Mouse (Mus musculus): Measurements from ENCODE around the gene Omp.
"Not testable (repeated sequence)": the region's sequence is repeated elsewhere in the genome, so short reads cannot be mapped to it uniquely, and the experiment has no call there.

Gene Omp

DNA sequence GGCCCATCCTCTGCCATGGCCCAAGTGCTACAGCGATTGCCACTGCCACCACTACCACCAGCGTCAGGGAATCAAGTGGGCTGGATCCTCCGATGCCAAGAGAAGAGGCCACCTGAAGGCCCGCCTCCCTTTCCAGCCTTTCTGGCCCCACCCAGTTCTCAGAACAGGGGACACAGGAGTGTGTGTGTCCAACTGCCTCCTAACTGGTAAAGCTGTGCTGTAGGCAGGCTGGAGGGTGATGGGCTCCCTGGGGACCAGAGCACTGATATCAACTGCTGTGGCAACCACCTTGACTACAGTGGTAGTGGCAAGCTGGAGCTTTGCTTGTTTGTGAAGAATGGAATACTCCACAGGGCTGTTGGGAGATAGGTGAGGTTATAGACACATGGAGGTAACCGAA is at the start of gene Omp:
Gene Omp, minus strand, starts transcription at position 101 of the 400 bp plus-strand sequence.
- no peak for DNase-seq

DNA sequence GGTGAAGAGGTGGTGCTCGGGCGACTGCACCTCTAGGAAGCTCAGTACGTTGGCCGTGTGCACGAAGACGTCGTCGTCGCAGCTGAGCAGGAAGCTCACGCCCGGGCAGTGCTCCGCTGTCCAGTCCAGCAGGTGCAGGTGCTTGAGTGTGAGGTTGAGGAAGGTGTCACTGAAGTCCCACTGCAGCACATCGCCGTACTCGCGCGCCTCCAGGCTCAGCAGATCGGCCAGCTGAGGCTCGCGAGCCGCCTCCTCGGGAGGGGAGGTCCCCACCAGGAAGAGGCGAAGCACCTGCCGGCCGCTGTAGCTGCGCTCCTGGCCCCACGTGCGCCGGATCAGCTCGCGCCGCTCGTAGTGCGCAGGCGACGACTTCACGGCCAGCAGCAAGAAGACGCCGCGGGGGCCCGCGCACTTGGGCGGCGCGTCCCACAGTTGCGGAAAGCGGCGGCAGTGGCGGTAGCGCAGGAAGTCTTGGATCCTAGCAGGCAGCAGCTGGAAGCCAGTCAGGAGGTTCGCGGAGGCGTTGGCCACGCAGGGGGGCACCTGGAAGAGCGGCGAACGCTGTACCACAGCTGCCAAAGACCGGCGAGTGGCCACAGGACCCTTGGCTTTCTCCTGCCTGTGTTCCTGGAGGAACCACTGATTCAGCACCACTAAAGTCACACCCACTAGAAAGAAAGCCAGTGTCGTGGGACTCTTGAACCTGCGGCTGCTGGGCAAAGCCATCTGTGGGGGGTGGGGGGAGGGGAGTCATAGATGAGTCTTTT is 48.9 kb upstream of the Omp start:
- no peak for DNase-seq

DNA sequence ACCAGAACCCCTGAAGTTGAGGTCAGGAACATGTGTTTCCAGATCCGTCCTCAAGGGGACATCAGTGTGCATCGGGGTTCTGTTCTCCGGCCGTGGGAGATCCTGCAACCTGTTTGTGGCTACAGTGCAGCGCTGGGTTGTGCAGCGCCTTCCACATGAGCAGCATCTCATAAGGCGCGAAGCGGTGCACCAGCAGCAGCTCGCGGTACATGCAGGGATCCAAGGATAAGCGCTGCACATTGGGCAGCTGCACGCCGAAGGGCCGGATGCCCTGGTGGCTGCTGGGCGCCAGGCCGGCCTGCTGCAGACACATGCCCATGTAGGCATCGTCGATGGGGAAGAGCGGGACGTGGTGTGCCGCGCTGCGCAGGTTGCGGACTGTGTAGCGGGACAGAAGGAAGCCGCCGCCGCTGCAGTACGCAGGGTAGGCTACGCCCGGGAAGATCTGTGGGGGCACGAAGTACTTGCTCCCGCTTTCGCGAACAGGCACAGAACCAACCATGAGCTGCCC is 48.3 kb upstream of the Omp start:
- DNase-seq = no peak

DNA sequence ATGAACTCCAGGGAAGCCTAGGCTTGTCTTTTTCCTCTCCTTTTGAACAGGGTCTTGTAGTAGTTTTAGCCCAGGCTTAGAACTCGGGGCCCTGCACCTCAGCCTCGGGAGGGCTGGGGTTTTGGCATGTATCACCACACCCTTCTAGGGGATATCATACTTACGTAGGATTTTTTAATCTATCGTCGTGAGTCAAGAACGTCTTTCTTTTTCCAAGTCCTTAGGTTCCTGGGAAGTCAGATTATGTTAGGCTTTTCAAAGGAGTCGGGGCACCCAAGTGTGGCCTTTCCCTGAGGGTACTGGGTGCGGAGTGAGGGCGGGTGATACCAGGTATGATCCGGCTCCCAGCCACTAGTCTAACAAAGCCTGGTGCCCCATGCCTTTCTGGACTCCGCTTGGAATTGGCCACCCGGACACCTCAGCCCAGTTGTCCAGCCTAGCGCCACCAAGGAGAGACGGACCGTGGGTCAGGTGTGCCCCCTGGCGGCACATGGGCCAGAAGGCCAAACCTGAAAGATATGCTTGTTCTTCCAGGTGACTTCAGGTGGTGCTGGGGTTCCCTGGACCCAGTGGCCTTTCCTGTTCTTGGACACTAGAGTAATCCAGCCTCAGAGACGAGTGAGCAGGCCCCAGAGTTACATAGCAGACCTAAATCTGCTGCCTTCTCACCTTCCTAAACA is 46.4 kb upstream of the Omp start:
- DNase-seq = peak in 1 of 2 experiments; percentile 65

DNA sequence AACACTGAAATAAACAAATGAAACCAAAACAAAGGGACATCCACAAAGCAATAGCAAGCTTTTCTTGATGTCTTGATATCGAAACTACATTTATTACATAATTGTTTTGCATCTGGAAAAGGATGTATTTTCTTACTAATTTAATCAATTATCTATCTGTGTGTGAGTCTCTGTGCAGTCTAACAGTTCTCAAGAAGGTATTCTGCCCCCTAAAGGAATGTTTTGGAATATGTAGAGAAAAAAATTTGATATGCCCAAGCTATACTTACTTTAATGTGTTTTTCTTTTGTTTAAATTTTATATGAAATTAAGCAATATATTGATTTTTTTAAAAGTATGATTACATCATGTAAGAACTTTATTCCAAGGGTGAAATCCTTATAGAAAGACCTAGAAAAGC is 45.3 kb upstream of the Omp start:
- DNase-seq = no peak

DNA sequence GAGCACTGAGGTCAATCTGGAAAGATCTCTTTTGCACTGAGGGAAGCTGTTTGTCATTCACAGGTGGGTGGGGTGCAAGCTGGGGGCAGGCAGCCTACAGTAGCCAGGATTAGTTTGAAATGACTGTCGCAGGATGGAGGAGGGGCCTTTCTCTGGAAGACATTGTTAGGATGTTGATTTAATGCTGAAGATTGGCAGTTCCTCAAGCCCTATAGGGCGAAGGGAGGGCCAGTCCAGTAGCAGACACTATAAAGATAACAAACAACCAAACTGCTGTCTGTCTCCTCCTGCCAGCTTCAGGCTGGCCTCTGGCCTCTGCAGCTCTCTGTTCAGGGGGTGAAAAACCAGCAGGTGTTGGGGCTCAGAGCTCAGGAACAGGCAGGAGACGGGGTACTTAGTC is 44.4 kb upstream of the Omp start:
- no peak for DNase-seq

DNA sequence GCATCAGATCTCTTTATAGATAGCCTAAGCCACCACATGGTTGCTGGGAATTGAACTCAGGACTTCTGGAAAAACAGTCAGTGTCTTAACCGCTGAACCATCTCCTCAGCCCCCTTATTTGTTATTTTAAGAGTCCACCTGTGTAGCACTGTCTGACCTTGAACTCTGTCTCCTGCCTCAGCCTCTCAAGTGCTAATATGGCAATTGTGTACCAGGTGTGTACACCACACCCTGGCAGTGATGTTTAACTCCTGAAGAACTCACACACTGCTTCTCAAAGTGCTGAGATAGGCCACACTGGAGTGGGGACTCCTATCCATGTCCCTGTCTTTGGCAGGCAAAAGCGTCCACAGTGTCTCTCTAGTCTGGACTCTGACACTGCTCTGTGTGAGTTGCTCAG is 43.4 kb upstream of the Omp start:
- DNase-seq = no peak

DNA sequence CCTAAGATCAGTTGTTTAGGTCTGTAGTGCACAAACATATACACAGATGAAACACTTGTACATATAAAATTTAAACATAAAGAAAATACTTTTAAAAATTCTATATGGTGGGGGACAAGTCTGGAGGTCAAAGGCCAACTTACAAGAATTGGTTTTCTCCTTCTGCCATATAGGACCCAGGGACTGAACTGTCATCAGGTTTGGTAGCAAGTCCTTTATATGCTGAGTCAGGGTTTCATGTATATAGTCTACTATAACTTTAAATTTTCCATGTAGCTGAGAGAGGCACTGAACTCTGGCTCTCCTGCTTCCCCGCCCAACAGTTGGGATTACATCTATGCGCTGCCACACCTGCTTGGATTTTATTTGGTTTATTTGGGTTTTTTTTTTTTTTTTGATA is 42.9 kb upstream of the Omp start:
- no peak for DNase-seq

DNA sequence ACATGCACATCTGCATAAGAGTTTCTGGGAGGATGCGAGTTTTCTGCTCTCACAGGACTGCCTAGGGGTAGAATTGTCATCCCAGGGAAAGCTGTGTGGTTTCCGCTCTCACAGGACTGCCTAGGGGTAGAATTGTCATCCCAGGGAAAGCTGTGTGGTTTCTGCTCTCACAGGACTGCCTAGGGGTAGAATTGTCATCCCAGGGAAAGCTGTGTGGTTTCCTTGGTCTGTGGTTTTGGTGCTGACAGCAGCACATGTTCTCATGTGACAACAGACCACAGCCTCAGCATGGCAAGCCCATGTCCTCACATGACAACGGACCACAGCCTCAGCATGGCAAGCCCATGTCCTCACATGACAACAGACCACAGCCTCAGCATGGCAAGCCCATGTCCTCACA is 42.0 kb upstream of the Omp start:
- DNase-seq = not testable (repeated sequence)

DNA sequence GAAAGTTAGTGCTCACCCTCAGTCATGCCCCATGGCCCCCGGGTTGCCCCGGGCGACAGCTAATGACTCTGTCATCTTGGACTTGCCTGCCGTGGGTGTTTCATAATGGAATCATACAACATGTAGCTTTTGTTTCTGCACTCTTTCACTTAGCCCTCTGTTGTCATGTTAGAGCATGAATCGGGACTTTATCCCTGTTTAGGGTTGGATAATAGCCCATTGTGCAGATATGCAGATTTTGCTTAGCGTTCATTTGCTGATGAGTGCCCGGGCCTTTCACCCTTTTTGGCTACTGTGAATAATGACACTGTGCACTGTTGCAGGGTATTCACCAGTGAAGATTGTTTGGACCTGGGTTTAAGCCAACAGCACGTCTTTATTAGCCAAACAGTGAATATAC is 41.3 kb upstream of the Omp start:
- no peak for DNase-seq

DNA sequence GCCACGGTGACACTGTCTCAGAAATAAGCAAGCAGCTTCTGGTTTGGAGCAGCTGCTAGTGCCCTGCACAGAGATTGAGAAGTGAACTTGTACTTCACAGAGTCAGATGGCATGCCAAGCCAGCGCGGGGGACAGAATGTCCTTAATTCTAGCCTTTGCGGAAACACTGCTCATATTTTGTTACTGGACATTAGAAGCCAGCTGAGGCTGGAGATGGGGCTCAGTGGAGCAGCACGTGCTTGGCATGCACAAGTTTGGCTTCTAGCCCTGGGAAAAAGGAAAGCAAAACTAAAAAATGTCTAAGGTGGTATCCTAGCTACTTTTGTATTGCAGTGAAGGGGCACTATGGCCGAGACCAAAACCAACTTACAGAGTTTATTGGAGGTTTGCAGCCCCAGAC is 40.0 kb upstream of the Omp start:
- peak; percentile 47 to 62 for DNase-seq

DNA sequence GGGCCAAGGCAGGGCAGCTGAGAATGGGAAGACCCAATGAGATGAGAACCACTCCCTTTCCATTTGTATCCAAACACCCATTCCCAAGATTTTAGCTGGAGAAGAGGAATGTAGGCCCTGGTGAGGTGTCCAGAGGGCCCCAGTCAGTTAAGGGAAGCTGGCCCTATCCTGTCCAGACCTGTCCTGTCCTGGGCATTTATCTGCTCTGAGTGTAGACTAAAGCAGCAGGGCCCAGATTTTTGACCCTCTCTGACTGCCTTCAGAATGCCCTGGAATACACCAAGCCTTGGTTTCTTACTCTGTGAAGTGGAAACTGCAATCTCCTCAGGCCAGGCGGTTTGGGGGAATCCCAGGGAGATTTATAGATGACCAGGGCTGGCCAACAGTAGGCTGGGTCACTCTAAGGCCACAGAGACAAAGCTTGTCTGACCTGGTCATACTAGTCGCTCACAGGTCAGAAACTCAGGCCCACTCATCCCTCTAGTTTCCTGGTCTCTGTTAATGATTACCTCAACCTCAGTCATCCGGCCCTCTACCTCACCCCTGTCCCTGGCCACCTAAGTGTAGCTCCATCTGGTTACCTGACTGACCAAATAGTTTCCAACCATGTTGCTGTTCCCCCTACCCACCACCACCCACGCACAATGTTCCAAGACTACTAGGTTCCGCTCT is 33.4 kb upstream of the Omp start:
- peak; percentile 46 to 78 for DNase-seq

DNA sequence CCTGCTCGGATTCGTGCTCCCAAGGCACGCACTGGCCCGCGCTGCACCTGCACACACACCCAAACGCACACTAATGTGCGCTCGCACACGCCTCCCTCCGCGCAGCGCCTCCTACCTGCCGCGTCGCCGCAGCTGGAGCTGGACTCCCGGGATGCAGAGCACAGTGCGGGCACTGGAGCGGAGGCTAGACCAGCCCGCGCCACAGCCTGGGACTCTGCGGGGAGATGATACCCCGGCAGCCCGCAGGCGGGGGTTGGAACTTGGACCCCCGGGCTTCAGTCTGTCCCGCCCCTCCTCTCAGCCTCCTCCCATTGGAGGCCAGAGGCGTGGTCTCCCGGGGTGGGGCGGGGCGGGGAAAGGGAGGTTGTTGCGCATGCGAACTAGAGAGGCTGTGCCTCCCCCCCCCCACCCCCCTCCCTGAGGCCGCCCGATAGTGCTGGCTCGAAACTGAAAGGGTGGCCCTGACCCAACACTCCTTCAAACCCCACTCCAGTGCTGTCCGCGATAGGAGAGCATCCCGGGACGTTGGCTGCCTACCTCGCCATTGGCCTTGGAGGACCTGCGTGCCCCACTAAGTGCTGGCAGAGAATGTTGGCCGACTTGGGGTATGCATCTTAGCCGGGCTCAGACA is 32.7 kb upstream of the Omp start, which contains the start of gene Capn5:
Gene Capn5, minus strand, starts transcription at position 346 of the 631 bp plus-strand sequence.
- DNase-seq = peak; percentile 46 to 62

DNA sequence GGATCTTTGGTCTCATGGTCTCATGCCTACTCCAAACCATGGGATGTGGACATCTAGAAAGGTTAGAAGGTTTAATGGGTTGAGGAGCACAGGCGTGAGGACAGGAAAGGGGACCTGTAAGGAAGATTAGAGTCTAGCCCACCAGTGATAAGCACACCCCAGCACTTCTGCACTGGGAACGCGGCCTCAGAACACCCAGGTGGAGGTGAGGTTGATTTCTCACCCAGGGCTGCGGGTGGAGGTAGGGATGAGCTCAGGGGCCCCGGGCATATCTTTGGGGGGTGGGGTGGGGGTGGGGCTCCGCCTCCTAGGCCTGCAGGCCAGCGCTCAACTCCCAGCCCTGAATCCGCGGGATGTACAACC is 32.2 kb upstream of the Omp start:
- no peak for DNase-seq

DNA sequence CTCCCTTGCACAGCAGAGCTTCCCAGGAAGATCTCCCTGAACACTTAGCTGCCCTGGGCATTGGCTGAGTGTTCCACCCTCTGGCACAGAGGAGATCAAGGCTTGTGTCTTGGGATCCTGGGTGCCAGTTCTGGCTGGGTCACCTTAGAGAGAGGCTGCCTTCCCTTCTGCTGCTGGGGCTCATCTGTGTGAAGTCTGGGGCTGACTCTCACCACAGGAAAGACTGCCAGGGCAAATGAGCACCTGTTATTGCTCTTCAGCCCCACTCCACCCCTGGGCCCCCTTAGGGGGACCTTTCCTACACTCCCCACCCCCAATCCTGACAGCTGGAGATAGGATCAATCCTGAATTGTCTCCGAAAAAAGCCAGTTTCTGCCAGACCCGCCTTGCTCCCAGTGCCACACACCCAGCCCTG is 31.8 kb upstream of the Omp start:
- no peak for DNase-seq

DNA sequence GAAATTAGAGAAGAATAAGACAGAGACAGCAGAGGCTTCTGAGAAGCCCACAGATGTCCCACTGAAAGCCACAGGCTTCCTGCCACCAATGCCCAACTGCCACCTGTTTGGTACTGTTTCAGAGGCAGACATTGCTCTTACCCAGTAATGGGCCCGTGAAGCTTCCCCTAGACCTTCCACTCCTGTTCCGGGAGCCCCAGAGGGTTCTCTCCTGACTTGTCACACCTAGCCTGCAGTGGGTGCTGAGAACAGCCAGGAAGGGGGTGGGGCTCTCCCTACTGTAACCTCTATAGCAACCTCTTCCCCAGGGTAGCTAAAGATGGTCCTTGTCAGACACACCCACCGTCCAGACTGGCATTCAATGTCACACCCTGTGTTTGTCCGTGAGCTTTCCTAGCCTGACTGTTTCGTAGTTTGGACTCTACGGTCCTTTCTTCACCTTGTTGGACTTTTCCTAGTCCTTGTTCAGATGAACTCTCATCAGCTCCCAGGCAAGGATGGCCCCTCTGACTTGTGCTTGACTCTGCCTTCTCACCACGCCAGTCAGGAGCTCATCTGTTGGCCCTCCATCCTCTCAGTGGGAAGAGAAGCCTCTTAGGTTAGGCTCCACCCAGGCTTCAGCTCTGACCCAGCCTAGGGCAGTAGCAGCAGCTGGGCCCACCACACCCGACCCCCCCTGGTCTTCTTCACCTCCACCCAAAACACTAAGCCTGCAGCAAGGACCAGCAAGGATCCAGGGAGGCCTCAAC is 31.2 kb upstream of the Omp start:
- no peak for DNase-seq

DNA sequence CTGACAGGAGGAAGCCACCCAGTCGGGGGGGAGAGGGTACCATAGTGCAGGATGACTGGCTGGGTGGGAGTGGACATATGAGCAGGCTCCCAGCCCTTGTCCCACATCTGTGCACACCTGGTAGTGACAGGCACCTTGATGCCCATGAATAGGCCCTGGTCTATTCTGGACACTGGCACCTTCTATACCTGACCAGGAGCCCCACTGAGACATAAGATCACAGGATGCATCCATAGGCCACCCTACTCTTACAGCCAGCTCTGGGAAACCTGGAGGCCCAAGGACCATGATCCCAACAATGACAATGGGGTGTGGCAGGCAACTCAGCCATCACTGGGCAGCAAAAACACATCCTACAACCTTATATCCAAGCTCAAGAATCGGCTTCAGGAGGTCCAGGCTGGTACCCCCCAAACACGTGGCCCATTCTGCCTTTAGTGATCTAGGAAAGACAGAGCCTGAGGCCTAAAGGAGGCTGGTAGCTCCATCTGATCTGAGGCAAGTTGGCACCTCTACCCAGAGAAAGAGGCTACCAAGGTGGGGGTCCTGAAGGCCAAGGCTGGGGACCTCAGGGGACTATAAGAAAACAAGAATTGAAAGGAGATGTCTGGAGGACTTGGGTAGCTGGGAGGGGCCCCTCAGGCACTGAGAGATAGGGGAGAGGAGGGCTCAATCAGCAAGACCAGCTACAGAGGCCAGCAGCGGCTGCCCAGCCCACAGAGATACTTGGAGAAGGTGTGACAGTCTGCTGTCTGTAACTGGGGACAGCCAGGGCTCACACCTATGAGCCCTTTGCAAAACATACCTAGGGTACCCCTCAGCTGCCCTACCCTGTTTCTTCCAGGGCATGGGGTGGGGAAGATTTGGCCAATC is 29.8 kb upstream of the Omp start:
- no peak for DNase-seq

DNA sequence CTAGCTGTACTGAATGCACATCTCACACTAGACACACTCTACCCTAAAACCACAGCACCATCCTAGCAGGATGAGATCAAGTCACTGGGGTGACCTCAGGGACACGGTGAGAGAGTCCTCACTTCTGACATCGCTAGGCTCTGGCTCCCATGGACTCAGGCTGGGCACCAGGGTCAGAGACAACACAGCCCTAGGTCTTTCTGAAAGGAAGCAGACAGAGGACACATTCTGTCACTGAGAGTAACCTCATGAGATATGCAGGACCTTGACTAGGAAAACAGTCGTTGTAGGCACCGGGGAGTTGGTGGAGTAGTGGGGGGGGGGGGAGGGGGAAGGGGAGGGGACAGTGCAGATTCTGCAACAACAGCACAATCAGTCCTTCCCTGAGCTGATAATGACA is 28.1 kb upstream of the Omp start:
- no peak for DNase-seq

DNA sequence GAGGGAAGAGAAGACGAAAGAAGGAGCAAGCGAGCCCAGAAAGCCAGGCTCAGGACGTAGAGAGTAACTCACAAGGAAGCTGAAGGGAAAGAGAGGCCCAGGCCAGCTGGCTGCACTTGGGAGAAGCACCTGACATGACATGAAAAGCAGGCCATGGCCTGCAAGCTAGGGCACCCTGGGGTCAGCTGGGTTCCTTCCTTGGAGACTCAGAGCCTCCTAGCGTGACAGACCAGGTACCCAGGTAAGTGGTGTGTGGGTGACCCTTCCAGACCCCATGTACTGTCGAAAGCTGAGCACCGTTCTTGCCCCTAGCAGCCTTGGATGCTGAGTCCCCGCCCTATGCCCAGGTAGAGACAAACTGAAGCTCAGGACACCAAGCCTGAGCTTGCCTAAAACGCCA is 27.4 kb upstream of the Omp start:
- no peak for DNase-seq

DNA sequence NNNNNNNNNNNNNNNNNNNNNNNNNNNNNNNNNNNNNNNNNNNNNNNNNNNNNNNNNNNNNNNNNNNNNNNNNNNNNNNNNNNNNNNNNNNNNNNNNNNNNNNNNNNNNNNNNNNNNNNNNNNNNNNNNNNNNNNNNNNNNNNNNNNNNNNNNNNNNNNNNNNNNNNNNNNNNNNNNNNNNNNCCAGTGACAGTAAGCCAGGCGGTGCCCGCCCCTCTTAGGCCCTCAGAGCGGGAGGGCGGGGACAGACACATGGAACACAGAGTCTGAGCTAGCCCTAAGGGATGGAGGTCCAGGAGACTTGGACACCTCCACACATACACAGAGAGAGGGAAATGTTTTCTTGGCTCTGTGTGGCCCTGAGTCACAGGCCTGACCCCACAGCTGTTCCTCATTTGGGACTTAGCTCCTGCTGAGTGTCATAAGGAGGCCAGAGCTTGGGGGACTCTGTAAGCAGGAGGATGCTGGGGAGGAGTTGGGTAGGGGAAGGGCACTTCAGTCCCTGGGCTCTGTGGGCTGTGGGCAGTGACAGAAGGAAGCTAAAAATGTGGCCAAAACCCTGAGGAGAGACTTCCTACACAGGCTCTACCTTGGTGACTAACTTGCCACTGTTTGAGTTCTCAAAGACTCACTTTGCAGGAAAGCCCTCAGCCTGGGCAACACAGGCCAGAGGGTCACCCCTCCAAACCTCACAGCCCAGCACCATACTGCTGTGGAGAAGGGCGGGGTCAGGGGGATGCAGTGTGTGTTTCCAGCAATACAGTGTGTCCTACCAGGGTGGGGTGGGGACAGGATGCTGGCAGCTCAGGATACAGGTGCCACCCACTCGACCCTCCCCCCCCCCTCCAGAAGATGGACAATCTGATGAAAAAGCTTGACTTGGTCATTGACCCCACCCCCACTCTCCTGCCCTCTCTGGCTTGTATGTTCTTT is 26.1 kb upstream of the Omp start:
- DNase-seq = no peak
